Mouse (Mus musculus) forebrain, embryonic 13.5 days (tissue): ENCODE measurements at regions not wholly inside any gene's neighbourhood (a gene's known extent, or its start where the extent isn't known, plus 50 kb on each side); places are given as distances from the start of the nearest gene placed in this dataset.

Source experiments
- ATAC-seq: fragments of 200-750 bp; cut with Nextera tagmentation; 2 replicates; pipeline ENCODE4 v1.8.0; 2017
- H3K27ac ChIP-seq: fragments of 300-500 bp; sonication (generic); 2 replicates; pipeline ENCODE4 v1.5.1; 2015; ENCODE audit warnings: inconsistent platforms, mild to moderate bottlenecking, moderate library complexity
- H3K27me3 ChIP-seq: fragments of 300-500 bp; sonication (generic); 2 replicates; pipeline ENCODE4 v1.6.1; 2015; ENCODE audit warnings: mild to moderate bottlenecking, inconsistent platforms
- H3K36me3 ChIP-seq: fragments of 300-500 bp; sonication (generic); 2 replicates; pipeline ENCODE4 v1.6.1; 2015; ENCODE audit warnings: mild to moderate bottlenecking, inconsistent platforms; ENCODE audit not compliant: poor library complexity, severe bottlenecking
- H3K4me1 ChIP-seq: fragments of 300-500 bp; sonication (generic); 2 replicates; pipeline ENCODE4 v1.6.1; 2015; ENCODE audit warnings: inconsistent platforms
- H3K4me2 ChIP-seq: fragments of 300-500 bp; sonication (generic); 2 replicates; pipeline ENCODE4 v1.6.1; 2015; ENCODE audit warnings: inconsistent platforms, mild to moderate bottlenecking, moderate library complexity
- H3K4me3 ChIP-seq: fragments of 300-500 bp; sonication (generic); 2 replicates; pipeline ENCODE4 v1.5.1; 2015; ENCODE audit warnings: mild to moderate bottlenecking, inconsistent platforms
- H3K9ac ChIP-seq: fragments of 300-500 bp; sonication (generic); 2 replicates; pipeline ENCODE4 v1.6.1; 2015; ENCODE audit warnings: mild to moderate bottlenecking, inconsistent platforms
- H3K9me3 ChIP-seq: fragments of 300-500 bp; sonication (generic); replicated peaks from 2 replicates; pipeline ENCODE4 v1.6.1; 2016; ENCODE audit warnings: inconsistent platforms
- WGBS: fragments of 180-500 bp; shearing (Covaris S2); methylation state at CpG from one replicate; pipeline ENCODE4 v1.1.7; 2015; 5-methylcytosine and 5-hydroxymethylcytosine counted together

DNA sequence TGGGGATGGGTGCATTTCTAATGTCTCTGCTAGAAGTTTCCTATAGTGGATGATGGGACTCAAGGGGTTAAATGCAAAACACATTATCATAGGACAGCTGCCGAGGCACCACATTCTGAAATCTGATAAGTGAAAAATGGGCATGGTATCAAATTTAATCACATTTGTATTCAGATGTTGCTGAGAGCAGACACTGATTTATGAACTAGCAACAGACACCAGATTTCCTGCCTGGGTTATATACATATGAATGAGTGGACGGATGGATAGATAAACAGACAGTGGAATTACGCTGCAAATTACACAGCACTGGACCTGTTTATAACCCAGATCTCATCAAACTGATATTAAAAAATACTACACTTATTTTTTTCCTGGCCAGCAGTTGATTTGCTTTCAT lies 166.2 kb downstream of the Cmpk2 start:
- Histone ChIP-seq H3K4me2 (peak overlapping the region; percentile 10; the same call in 1 of the 2 replicates), H3K4me3 (no peak overlapping the region), H3K9me3 (no peaks in the 10 kb centered on the region), H3K4me1 (peaks cover 42% of the 10 kb centered on the region), H3K27ac (peak overlapping the region; percentile 93), H3K27me3 (no peaks in the 10 kb centered on the region), H3K36me3 (no peaks in the 10 kb centered on the region), H3K9ac (0 out of 2 replicates have a peak overlapping the region, but pooled peaks have one; percentile 21)
- 14% methylated on average over 3 of the region's 3 CpGs for WGBS
- peak; percentile 65 for ATAC-seq

DNA sequence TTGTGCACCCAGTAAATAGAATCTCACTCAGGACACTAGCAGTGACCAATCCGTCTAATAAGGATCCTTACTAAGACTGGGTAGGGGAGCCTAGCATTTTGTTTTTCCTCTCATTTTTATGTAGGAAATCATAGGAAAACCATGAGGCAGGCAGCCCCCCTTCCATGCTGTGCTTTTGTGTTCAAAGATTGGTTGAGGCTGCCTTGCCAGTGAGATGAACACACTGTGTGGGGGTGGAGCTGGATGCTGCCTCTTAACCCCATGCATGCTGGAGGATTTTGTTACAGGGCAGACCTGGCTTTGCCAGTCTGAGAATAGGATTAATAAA lies 162.8 kb downstream of the Cmpk2 start:
- peak overlapping the region; percentile 91 for H3K27ac ChIP-seq
- no peaks in the 10 kb centered on the region for H3K27me3 ChIP-seq
- WGBS, result 3% methylated on average over 1 of the region's 1 CpGs
- H3K36me3 ChIP-seq, result no peaks in the 10 kb centered on the region
- H3K4me1 ChIP-seq, result peaks cover 42% of the 10 kb centered on the region
- ATAC-seq, result peak; percentile 92
- no peak overlapping the region for H3K4me3 ChIP-seq
- H3K9ac ChIP-seq, result 0 out of 2 replicates have a peak overlapping the region, but pooled peaks have one; percentile 34
- no peaks in the 10 kb centered on the region for H3K9me3 ChIP-seq
- H3K4me2 ChIP-seq, result peak overlapping the region; percentile 37

DNA sequence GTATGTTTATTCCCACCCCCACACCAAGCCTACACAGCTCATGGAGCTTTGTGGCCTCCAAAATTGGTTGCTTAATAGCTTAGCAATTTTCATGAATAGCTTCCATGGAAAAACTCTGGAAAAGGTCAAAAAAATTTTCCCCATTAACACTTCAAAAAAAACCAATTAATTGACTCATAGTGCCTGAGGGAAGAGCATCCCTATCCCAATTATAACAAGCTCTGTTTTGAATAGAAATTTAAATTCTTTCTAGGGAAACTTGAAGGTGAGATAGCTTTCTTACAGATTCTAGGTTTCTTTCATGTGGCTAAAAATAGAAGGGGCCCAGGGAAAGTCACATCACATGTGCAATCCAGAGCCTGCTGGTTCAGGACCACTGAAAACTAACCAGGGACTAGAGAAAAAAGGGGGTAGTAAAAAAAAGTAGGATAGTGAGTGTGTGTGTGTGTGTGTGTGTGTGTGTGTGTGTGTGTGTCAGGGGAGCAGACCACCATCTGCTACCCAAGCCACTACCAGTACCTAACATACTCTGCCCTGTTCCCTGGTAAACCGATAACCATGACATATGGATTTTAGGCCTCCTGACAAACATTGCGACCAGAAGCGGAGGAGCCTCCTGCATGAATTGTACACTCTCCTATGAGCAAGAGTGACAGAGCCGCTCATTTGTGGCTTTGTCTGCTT lies 162.2 kb downstream of the Cmpk2 start:
- Histone ChIP-seq H3K4me3 (no peak overlapping the region), H3K27ac (peak overlapping the region; percentile 91), H3K9ac (0 out of 2 replicates have a peak overlapping the region, but pooled peaks have one; percentile 34), H3K27me3 (no peaks in the 10 kb centered on the region), H3K36me3 (no peaks in the 10 kb centered on the region), H3K9me3 (no peaks in the 10 kb centered on the region), H3K4me1 (peaks cover 42% of the 10 kb centered on the region), H3K4me2 (peak overlapping the region; percentile 37)
- WGBS, result 3% methylated on average over 4 of the region's 4 CpGs
- ATAC-seq, result peak; percentile 75

DNA sequence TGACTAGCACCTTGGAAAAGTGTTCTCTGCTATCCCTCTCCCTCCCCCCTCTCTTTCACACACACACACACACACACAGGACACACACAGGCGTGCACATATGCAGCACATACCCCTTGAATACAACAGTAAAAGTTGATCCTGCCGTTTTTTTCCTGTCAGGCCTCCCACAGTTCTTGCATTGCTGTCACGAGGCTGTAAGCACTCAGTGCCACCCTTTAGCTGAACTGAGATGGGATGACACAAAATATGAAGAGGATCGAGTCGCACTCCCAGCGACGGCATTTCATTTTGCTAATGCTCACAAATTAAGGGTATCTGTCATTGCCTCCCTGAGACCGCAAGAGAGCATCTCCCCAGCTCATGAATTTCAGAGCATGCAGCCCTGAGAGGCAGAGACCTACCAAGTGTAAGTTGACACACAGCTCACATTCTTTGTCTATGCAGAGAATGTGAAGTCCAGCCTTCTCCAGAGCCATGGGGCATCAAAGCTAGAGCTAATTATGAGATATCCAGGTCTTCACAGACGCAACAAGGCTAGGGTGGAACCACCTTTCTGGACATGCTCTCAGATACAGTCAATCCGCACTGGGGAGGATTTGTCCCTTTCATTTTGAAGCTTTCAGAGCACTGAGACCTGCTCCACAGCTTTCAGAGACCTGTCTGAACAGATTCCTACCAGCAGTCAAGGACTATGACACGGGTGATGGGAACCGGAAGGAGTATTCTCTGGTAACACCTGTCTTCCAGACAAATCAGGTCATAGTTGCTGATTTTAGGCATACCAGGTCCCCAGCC lies 152.3 kb downstream of the Cmpk2 start:
- H3K9me3 ChIP-seq, result no peaks in the 10 kb centered on the region
- no peaks in the 10 kb centered on the region for H3K36me3 ChIP-seq
- WGBS, result 67% methylated on average over 12 of the region's 12 CpGs
- peaks cover 18% of the 10 kb centered on the region for H3K4me1 ChIP-seq
- H3K27me3 ChIP-seq, result no peaks in the 10 kb centered on the region
- H3K9ac ChIP-seq, result no peak overlapping the region
- H3K27ac ChIP-seq, result peak overlapping the region; percentile 82
- no peak overlapping the region for H3K4me3 ChIP-seq
- ATAC-seq, result peak; percentile 82
- H3K4me2 ChIP-seq, result no peak overlapping the region

DNA sequence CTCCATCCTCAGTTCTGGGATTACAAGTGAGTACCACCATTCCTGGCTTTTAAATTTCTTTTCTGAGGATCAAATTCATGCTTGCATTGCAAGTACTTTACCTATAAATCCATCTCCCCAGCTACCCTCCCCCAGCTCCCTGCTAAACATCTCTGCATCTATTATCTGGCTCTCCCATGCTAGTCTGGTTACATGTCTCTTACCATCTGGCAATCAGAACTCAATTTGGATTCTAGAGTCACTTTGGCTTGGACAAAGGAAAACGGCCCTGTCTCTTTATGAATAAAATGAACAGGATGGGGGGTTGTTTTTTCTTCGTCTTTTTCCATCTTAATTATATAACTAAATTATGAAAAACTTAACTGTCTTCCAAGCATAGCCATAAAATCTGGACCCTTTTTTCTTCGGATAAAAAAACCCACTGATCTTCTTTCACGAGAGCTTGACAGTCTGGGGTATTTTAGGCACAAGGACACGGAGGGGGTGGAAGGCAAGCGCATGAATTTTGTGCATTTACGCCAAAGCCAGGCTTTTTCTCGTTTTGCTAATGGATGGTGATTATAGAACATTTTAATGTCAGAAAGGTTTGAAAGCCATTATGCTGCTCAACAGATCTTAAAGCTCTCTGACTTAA lies 151.6 kb downstream of the Cmpk2 start:
- no peak overlapping the region for H3K9ac ChIP-seq
- H3K9me3 ChIP-seq, result no peaks in the 10 kb centered on the region
- H3K4me2 ChIP-seq, result no peak overlapping the region
- no peaks in the 10 kb centered on the region for H3K27me3 ChIP-seq
- 39% methylated on average over 8 of the region's 8 CpGs for WGBS
- H3K36me3 ChIP-seq, result no peaks in the 10 kb centered on the region
- peak; percentile 71 for ATAC-seq
- H3K27ac ChIP-seq, result peak overlapping the region; percentile 82
- H3K4me1 ChIP-seq, result peaks cover 18% of the 10 kb centered on the region
- H3K4me3 ChIP-seq, result no peak overlapping the region

DNA sequence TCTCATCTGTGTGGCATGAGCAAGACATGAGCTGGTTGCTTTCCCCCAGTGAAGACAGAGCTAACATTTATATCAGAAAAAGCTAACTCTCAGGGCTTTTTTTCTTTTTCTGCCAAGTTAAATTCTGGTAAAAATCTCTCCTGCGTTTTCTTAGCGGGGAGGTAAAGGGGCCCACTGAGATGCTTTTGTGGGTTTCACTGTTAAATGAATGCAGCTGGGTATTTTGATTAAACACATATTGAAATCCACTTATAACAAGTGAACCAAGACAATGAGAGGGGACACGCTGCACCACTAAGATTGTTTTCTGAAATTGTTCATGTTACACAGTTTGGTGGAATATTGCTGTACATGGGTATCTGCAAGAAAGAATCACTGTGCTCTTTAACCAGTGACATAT lies 149.0 kb downstream of the Cmpk2 start:
- Histone ChIP-seq H3K27ac (no peak overlapping the region), H3K4me1 (peaks cover 25% of the 10 kb centered on the region), H3K36me3 (no peaks in the 10 kb centered on the region), H3K4me3 (no peak overlapping the region), H3K9me3 (no peaks in the 10 kb centered on the region), H3K9ac (no peak overlapping the region), H3K4me2 (no peak overlapping the region), H3K27me3 (no peaks in the 10 kb centered on the region)
- no peak for ATAC-seq
- 57% methylated on average over 3 of the region's 3 CpGs for WGBS

DNA sequence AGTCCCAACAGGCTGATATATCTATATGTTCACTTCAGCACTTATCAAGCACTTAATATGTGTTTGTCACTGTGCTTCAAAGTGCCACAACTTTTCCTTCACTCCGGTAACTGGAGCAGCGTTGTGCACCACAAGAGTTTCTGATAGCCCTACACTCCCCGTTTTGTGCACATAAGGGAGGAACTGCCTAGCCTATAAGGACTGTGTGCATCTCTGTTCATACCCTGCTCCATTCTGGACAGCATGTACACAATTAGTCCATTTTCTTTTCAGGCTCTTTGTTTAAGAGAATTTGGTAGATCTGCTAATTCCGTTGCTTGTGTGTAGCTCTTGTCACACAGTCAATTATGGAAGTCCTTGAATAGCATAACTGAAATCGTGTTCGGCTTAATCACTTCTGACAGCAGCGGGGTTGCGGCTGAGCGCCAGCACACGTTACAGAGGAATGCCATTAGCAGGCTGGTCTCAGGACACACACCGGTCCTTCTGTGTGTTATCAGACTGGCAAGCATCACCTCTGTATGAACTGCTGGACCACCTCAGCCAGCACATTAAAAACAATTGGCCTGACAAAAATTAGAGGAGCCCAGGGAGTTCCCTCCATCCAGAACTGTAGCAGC lies 144.2 kb downstream of the Cmpk2 start:
- H3K27ac ChIP-seq, result no peak overlapping the region
- ATAC-seq, result peak; percentile 57; the same call in 1 of the 2 replicates
- no peaks in the 10 kb centered on the region for H3K27me3 ChIP-seq
- 36% methylated on average over 11 of the region's 11 CpGs for WGBS
- peaks cover 9% of the 10 kb centered on the region for H3K4me1 ChIP-seq
- H3K4me2 ChIP-seq, result no peak overlapping the region
- no peak overlapping the region for H3K4me3 ChIP-seq
- H3K36me3 ChIP-seq, result no peaks in the 10 kb centered on the region
- H3K9me3 ChIP-seq, result no peaks in the 10 kb centered on the region
- H3K9ac ChIP-seq, result no peak overlapping the region; the same call in 1 of the 2 replicates

DNA sequence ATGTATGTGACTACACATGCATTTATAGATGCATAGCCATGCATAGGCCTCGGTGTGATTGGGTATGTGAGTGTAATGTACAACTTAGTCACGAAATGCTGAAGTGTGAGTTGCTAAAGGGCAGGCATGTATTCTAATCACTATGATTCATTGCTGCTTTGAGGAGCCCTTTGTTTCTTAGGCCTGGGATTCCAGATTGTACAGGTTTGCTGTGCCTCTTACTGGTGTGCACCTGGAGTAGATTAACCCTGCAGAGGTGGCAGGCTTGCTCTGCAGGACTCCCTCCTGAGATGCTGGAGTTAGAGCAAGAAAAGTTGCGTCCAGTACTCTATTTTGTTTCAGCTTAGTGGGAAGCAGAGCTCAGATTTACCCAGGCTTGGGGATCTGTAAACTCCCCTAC lies 141.1 kb downstream of the Cmpk2 start:
- Histone ChIP-seq H3K4me1 (peaks cover 9% of the 10 kb centered on the region), H3K27ac (no peak overlapping the region), H3K4me3 (no peak overlapping the region), H3K4me2 (no peak overlapping the region), H3K9me3 (no peaks in the 10 kb centered on the region), H3K36me3 (no peaks in the 10 kb centered on the region), H3K27me3 (no peaks in the 10 kb centered on the region), H3K9ac (no peak overlapping the region)
- WGBS, result 78% methylated on average over 3 of the region's 3 CpGs
- no peak for ATAC-seq

DNA sequence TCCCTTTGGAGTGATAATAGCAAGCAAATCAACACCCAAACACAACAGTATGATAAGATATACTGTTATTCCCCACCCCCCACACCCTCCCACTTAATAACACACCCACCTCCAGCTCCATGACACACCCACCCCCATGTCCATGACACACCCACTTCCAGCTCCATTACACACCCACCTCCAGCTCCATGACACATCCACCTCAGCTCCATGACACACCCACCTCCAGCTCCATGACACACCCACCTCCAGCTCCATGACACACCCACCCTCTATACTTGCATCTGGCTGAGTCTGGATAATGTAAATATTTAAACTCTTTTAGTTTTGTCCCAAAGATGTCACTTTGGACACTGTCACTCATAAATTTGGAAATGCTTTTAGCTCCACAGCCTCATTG lies 129.5 kb downstream of the Cmpk2 start:
- H3K27me3 ChIP-seq, result no peaks in the 10 kb centered on the region
- no peak overlapping the region for H3K9ac ChIP-seq
- H3K27ac ChIP-seq, result no peak overlapping the region
- no peak overlapping the region for H3K4me2 ChIP-seq
- no peaks in the 10 kb centered on the region for H3K36me3 ChIP-seq
- no peak overlapping the region for H3K4me3 ChIP-seq
- H3K9me3 ChIP-seq, result no peaks in the 10 kb centered on the region
- ATAC-seq, result no peak
- H3K4me1 ChIP-seq, result no peaks in the 10 kb centered on the region

DNA sequence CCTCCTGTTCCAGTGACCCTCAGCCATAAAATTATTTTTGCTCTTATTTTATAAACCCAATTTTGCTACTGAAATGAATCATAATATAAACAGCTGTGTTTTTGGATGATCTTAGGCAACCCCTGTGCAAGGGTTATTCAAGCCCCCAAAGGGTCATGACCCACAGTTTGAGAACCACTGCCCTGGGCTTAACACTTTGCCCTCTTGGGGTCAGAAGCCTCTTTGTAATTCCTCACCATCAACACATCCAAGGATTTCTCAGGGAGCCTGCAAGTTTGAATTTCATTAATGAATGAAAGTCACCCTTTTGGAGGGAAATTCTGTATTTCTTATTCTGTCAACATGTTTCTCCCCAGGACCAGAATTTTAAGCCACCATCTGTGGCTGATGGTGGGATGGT lies 123.1 kb downstream of the Cmpk2 start:
- Histone ChIP-seq H3K36me3 (no peaks in the 10 kb centered on the region), H3K4me3 (no peak overlapping the region), H3K27me3 (no peaks in the 10 kb centered on the region), H3K4me2 (no peak overlapping the region), H3K4me1 (no peaks in the 10 kb centered on the region), H3K9ac (no peak overlapping the region), H3K27ac (no peak overlapping the region), H3K9me3 (no peaks in the 10 kb centered on the region; the same call in 1 of the 2 replicates)
- ATAC-seq, result no peak

DNA sequence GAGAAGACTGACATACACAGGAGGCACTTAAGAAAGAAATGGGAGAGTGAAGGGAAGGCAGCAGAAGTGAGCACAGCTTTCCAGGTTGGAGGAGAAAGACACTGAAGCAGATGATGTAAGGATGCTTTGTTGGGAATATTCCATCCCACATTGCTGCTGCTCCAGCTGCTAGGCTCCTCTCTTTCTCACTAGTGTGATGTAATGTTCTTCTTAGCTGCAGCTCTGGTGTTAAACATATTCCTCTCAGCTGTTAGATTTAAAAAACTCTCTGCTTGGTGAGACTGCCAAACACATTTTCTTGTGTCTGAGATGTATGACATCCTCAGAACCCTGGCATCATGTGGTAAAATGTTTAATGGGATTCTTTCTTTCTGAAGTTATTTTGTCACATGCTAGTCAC lies 120.1 kb downstream of the Cmpk2 start:
- Histone ChIP-seq H3K4me2 (no peak overlapping the region), H3K9me3 (no peaks in the 10 kb centered on the region; the same call in 1 of the 2 replicates), H3K27me3 (no peaks in the 10 kb centered on the region), H3K4me1 (no peaks in the 10 kb centered on the region), H3K36me3 (no peaks in the 10 kb centered on the region), H3K9ac (no peak overlapping the region), H3K4me3 (no peak overlapping the region), H3K27ac (0 out of 2 replicates have a peak overlapping the region, but pooled peaks have one; percentile 22)
- ATAC-seq, result no peak

DNA sequence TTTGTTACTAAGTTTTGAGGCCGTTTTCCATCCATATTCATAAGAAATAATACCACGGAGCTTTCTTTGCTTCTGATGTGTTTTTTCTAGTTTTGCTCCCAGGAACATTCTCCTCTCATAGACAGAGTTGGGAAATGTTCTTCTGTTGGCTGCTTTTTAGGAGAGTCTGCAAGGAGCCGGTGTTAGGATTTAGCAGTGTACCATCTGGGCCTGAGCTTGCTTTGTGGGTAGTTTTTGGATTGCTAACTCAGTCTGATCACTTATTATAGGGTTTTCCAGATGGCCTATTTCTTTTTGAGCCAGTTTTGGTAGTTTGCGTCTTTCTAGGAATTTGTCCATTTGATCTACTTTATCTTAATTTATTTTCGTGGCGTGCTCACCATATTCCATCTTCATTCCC lies 108.4 kb downstream of the Cmpk2 start:
- H3K4me2 ChIP-seq, result no peak overlapping the region
- no peaks in the 10 kb centered on the region for H3K9me3 ChIP-seq
- 92% methylated on average over 6 of the region's 6 CpGs for WGBS
- no peak for ATAC-seq
- H3K27ac ChIP-seq, result no peak overlapping the region
- no peak overlapping the region for H3K4me3 ChIP-seq
- no peaks in the 10 kb centered on the region for H3K4me1 ChIP-seq
- H3K36me3 ChIP-seq, result no peaks in the 10 kb centered on the region
- no peak overlapping the region for H3K9ac ChIP-seq
- H3K27me3 ChIP-seq, result no peaks in the 10 kb centered on the region
